Mouse (Mus musculus) heart, embryonic 15.5 days (tissue): ENCODE measurements around the gene Zfp879. TPM values are rescaled to one million over a fixed set of nuclear protein-coding genes. Genes with fewer than 3 reads are reported as not detected.

Experiments used
- ATAC-seq: fragments of 200-750 bp; cut with Nextera tagmentation; replicated peaks from 2 replicates; pipeline ENCODE4 v1.8.0; 2017; ENCODE audit warnings: low read depth, moderate TSS enrichment; ENCODE audit not compliant: insufficient number of reproducible peaks, insufficient read depth, low FRiP score
- H3K27ac ChIP-seq: fragments of 300-500 bp; sonication (generic); 2 replicates; pipeline ENCODE4 v1.5.1; 2015; ENCODE audit warnings: mild to moderate bottlenecking, inconsistent platforms
- H3K27me3 ChIP-seq: fragments of 300-500 bp; sonication (generic); 2 replicates; pipeline ENCODE4 v1.6.1; 2015; ENCODE audit warnings: inconsistent platforms
- H3K36me3 ChIP-seq: fragments of 300-500 bp; sonication (generic); 2 replicates; pipeline ENCODE4 v1.6.1; 2015; ENCODE audit warnings: mild to moderate bottlenecking, inconsistent platforms
- H3K4me1 ChIP-seq: fragments of 300-500 bp; sonication (generic); replicated peaks from 2 replicates; pipeline ENCODE4 v1.6.1; 2015; ENCODE audit warnings: inconsistent platforms
- H3K4me2 ChIP-seq: fragments of 300-500 bp; sonication (generic); 2 replicates; pipeline ENCODE4 v1.6.1; 2015; ENCODE audit warnings: inconsistent platforms, mild to moderate bottlenecking, moderate library complexity
- H3K4me3 ChIP-seq: fragments of 300-500 bp; sonication (generic); 2 replicates; pipeline ENCODE4 v1.5.1; 2015; ENCODE audit warnings: mild to moderate bottlenecking, inconsistent platforms
- H3K9ac ChIP-seq: fragments of 300-500 bp; sonication (generic); 2 replicates; pipeline ENCODE4 v1.6.1; 2015; ENCODE audit warnings: mild to moderate bottlenecking, inconsistent platforms
- H3K9me3 ChIP-seq: fragments of 300-500 bp; sonication (generic); replicated peaks from 2 replicates; pipeline ENCODE4 v1.6.1; 2016; ENCODE audit warnings: inconsistent platforms
- WGBS: fragments of 180-500 bp; shearing (Covaris S2); methylation state at CpG from one replicate; pipeline ENCODE4 v1.1.7; 2015; ENCODE audit warnings: mixed read lengths; 5-methylcytosine and 5-hydroxymethylcytosine counted together
- polyA plus RNA-seq: library from polyadenylated mRNA; unstranded; fragments of >200 nt; fragmentation: Nextera tagmentation; extraction: Ambion mirVana; gene quantifications from 2 replicates; pipeline ENCODE4 v1.2.1, GENCODE M21; 2015

Gene Zfp879
- polyA plus RNA-seq, 1 experiment from 2014 or later: 0.40 TPM

DNA sequence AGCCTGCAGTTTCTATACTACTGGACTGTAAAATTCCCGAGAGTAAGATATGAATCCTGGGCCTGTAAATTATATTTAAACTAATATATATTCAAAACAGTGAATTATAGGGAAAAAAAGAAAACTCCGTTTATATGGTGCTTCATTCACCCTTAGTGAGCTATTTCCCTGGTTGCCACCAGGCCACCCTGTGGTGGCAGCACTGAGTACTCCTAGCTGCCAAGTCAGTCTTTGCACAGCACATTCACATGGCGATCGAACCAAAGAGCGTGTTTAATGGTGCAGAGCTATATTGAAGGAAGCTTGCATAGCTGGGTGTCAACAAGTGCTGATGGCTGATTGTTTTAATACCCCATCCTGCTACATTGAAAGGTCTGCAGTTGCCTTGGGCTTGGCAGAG lies 5.7 kb upstream of the Zfp879 start:
- 66% methylated on average over 5 of the region's 5 CpGs for WGBS
- H3K9me3 ChIP-seq: no peaks in the 10 kb centered on the region
- no peak overlapping the region for H3K4me3 ChIP-seq
- H3K27me3 ChIP-seq: peaks cover 48% of the 10 kb centered on the region
- no peaks in the 10 kb centered on the region for H3K36me3 ChIP-seq
- H3K4me2 ChIP-seq: no peak overlapping the region
- no peak overlapping the region for H3K27ac ChIP-seq
- no peak for ATAC-seq
- H3K4me1 ChIP-seq: peaks cover 25% of the 10 kb centered on the region
- H3K9ac ChIP-seq: no peak overlapping the region

DNA sequence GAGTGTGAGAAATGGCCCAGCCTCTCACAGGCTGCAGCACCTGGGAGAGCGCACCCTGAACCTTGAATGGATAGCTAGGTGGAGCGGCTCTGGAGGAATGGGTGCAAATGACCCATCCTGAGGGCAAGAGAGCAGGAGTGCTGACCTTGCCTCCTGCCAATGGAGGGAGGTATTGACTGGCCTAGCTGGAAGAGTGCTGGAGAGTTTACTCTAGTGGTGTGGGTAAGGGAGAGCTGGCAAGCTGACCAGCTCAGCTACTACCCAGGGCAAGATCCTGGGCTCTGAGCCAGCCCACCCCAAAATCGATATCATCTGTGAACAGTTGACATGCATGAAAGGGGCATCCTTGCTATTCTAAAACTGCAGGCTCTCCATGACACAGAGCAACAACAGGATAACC lies 4.6 kb upstream of the Zfp879 start:
- Histone ChIP-seq H3K27me3 (peaks cover 37% of the 10 kb centered on the region), H3K9ac (no peak overlapping the region), H3K4me3 (no peak overlapping the region), H3K4me1 (peaks cover 20% of the 10 kb centered on the region), H3K9me3 (no peaks in the 10 kb centered on the region), H3K4me2 (no peak overlapping the region), H3K36me3 (no peaks in the 10 kb centered on the region), H3K27ac (no peak overlapping the region)
- 83% methylated on average over 3 of the region's 3 CpGs for WGBS
- no peak for ATAC-seq

DNA sequence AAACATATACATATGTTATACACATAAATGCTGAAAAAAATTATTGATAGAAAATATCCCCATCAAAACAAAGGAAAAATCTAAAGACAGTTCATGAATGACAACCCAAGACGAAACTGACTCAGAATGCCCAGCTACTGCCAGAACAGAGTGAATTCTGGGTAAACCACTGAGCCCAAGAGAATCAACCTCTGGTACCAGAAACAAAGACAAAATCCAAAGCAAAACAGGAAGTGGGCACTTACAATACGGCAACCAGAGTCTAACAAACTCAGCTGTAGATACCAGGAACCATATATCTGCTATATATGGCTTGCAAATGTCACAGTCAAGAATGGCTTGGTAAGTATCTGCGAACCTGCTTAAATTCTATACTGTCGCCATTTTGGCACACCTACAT lies 5.6 kb downstream of the Zfp879 start:
- Histone ChIP-seq H3K36me3 (peaks cover 11% of the 10 kb centered on the region), H3K9me3 (0 out of 2 replicates have a peak, but pooled peaks cover 11% of the 10 kb centered on the region), H3K27ac (no peak overlapping the region), H3K4me2 (no peak overlapping the region), H3K27me3 (no peaks in the 10 kb centered on the region), H3K4me3 (no peak overlapping the region), H3K9ac (no peak overlapping the region), H3K4me1 (peaks cover 5% of the 10 kb centered on the region)
- 76% methylated on average over 4 of the region's 4 CpGs for WGBS
- no peak for ATAC-seq

DNA sequence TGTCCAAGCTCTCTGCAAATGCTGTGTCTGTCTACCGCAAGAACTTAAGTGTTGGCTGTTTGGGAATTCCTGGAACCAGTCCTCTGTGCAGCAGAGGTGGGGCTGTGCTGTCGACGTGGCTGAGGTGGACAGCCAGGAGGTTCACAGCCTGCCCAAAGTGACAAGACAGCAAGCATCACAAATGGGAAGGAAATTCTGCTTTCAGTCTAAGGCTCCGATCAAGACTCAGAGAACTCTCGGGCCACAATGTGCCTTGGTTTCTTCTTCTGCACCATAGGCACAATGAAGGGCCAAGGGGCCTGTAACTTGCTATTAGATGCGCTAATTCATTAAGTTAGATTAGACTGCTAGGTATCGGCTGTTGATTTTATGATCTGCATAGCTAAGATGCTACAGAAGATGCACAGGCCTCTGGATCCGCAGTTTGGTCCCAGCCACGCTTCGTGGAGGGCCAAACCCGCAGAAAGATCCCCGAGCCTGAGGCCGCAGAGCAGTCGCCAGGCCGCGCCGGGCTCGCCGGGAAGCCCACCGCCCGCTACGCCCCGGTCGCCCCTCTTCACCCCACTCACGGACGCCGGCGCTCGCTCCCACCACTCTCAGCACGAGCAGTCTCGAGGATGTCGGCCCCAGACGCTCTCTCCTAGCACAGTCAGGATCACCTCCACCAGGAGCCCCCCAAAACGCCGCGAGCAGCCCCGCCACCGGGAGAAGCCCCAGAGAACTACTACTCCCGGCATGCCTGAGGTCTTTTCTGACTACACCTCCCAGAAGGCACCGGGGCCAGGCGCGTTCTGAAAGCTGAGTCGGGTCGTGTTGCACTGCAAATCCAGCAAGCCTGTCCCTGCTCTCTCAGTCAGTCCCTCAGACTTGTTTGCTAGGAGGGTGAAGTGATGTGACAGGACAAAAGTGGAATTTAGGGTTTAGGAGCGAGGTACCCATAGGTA lies 14.1 kb downstream of the Zfp879 start, which contains the start of gene Zfp354c:
TSS of gene Zfp354c (minus strand) at position 715 of the 944 bp plus-strand sequence.
- Histone ChIP-seq H3K27ac (peak within 1 kb of the TSS; percentile 61), H3K4me1 (peaks cover 8% of the 10 kb centered on the region; the same call in 1 of the 2 replicates), H3K9ac (peak within 1 kb of the TSS; percentile 89), H3K9me3 (no peaks in the 10 kb centered on the region), H3K4me3 (peak within 1 kb of the TSS; percentile 94), H3K27me3 (no peaks in the 10 kb centered on the region), H3K36me3 (peaks cover 22% of the 10 kb centered on the region), H3K4me2 (peak within 1 kb of the TSS; percentile 62)
- ATAC-seq: peak; percentile 88
- WGBS: 1% methylated on average over 45 of the region's 45 CpGs

DNA sequence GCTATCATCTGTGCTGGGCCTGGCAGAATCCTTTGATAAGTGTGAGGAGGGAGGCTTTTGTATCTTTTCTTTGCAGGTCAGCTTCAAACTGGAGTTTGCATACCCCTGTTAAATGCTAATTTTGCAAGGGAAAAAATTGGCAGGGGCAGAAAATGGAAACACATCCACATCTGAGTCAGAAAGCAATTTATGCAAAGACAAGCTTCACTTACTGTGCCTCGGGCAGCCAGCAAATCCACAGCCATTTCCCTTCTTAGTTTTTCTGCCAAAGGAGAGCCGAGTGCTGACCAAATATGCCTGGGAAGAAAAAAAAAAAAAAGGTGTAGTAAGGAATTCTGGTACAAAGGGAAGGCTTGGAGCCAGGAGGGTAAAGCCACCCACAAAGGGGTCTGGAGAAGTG lies 15.1 kb downstream of the Zfp879 start:
- H3K4me3 ChIP-seq: peak overlapping the region; percentile 94; the same call in 1 of the 2 replicates
- WGBS: 33% methylated on average over 2 of the region's 2 CpGs

DNA sequence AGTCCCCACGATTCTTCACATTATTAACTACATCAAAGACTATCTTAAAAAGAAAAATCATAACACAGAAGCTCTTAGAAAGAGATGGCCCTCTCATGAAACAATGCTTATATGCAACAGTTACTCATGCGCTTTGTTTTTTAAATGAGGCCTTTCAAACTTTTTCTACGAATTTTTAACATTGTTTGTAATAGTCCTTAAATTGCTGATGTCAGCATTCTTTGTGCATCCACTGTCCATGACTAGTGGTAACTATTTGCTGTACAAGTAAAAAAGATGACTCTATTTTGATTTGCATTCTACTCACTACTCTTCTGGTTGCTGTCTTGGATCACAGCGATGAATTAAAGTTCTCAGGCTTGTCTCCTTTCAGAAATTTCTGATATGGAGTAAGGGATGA lies 27.1 kb downstream of the Zfp879 start:
- no peak overlapping the region for H3K4me3 ChIP-seq
- no peak overlapping the region for H3K27ac ChIP-seq
- no peak overlapping the region for H3K9ac ChIP-seq
- ATAC-seq: no peak
- H3K36me3 ChIP-seq: peaks cover 86% of the 10 kb centered on the region
- H3K4me1 ChIP-seq: no peaks in the 10 kb centered on the region
- no peaks in the 10 kb centered on the region for H3K27me3 ChIP-seq
- no peak overlapping the region for H3K4me2 ChIP-seq
- peaks cover 30% of the 10 kb centered on the region for H3K9me3 ChIP-seq
- 93% methylated on average over 4 of the region's 4 CpGs for WGBS

More for the DNA sequence above, 15.1 kb downstream of the Zfp879 start:
- H3K4me1 ChIP-seq: peaks cover 8% of the 10 kb centered on the region; the same call in 1 of the 2 replicates
- no peak overlapping the region for H3K9ac ChIP-seq
- no peaks in the 10 kb centered on the region for H3K27me3 ChIP-seq
- H3K36me3 ChIP-seq: peaks cover 25% of the 10 kb centered on the region
- ATAC-seq: no peak
- no peaks in the 10 kb centered on the region for H3K9me3 ChIP-seq
- peak overlapping the region; percentile 62 for H3K4me2 ChIP-seq
- H3K27ac ChIP-seq: no peak overlapping the region

DNA sequence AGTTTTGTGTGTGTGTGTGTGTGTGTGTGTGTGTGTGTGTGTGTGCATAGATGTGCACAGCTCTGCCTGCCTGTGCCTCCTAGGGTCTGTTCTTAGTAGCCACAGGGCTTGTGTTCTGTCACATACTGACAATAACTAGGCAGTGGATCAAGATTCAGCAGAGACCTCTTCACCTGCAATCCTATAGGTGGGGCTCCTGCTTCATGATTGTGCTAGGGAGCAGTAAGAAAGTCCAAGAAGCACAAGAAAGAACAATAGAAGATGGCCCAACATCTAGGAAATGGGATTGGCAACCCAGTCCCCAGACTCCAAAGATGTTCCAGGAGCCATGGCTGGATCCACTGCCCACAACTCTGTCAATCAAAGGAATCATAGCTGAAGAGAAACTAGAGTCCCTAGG lies 42.5 kb downstream of the Zfp879 start:
- Histone ChIP-seq H3K4me1 (no peaks in the 10 kb centered on the region), H3K27ac (no peak overlapping the region), H3K9ac (no peak overlapping the region), H3K9me3 (no peaks in the 10 kb centered on the region), H3K4me3 (no peak overlapping the region), H3K4me2 (no peak overlapping the region), H3K36me3 (no peaks in the 10 kb centered on the region), H3K27me3 (no peaks in the 10 kb centered on the region)
- no peak for ATAC-seq

DNA sequence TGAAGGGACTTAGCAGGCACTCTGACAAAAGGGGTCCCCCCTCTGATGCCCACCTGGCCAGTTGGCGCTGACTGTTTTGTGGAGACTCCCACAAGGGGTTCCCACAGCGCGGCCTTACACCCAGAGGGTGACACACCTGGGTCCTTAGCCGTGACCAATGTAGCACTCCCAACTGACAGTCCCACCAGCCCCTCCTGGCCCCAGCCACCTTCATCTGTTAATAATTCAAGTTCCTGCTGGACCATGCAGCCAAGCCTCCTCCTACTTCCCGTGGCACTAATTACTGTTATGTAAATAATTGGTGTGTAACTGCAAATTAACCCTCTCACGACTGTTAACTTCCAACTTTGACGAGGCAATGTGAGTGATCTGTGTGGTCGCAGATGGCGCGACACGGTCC lies 43.7 kb downstream of the Zfp879 start:
- Histone ChIP-seq H3K27me3 (no peaks in the 10 kb centered on the region), H3K27ac (no peak overlapping the region), H3K4me3 (no peak overlapping the region), H3K4me1 (no peaks in the 10 kb centered on the region), H3K9me3 (no peaks in the 10 kb centered on the region), H3K9ac (no peak overlapping the region), H3K36me3 (no peaks in the 10 kb centered on the region), H3K4me2 (no peak overlapping the region)
- 74% methylated on average over 11 of the region's 11 CpGs for WGBS
- no peak for ATAC-seq

Other genes starting within 250 kb of the Zfp879 start
- 9.7 and 14.7 TPM in 2 replicates for gene Adamts2, start 239.5 kb downstream of the Zfp879 start, polyA plus RNA-seq
- 11.5 and 14.1 TPM in 2 replicates for gene Zfp354c, start 13.8 kb downstream of the Zfp879 start, polyA plus RNA-seq
- gene Grm6, start 9.1 kb upstream of the Zfp879 start, polyA plus RNA-seq: 0.03 and 0.21 TPM in 2 replicates
- gene Zfp454, start 46.1 kb upstream of the Zfp879 start, polyA plus RNA-seq: 2.4 and 2.8 TPM in 2 replicates
- gene Zfp2, start 74.6 kb upstream of the Zfp879 start, polyA plus RNA-seq: 5.6 and 7.7 TPM in 2 replicates
- gene Zfp354b, start 90.1 kb upstream of the Zfp879 start, polyA plus RNA-seq: 0.87 and 1.0 TPM in 2 replicates
- not detected in 2 replicates for gene 4933414I15Rik, start 102.2 kb upstream of the Zfp879 start, polyA plus RNA-seq
- not detected in 2 replicates for gene Prop1, start 112.2 kb upstream of the Zfp879 start, polyA plus RNA-seq
- not detected in 2 replicates for gene Olfr1378, start 125.0 kb upstream of the Zfp879 start, polyA plus RNA-seq
- gene Olfr1377, start 140.4 kb upstream of the Zfp879 start, polyA plus RNA-seq: not detected in 2 replicates
- gene Olfr51, start 162.0 kb upstream of the Zfp879 start, polyA plus RNA-seq: not detected in 2 replicates
- not detected in 2 replicates for gene Olfr54, start 172.7 kb upstream of the Zfp879 start, polyA plus RNA-seq
- not detected in 2 replicates for gene Olfr1375, start 206.6 kb upstream of the Zfp879 start, polyA plus RNA-seq
- 5.6 and 5.9 TPM in 2 replicates for gene Zfp354a, start 217.7 kb upstream of the Zfp879 start, polyA plus RNA-seq